Mouse (Mus musculus) MEL (cell line): ENCODE measurements around the gene Hist2h3c1. TPM values are rescaled to one million over a fixed set of nuclear protein-coding genes. Genes with fewer than 3 reads are reported as not detected.
A peak's percentile ranks its signal among the peaks of the same experiment; 100 is the strongest.

Experiments used
- DNase-seq: peaks from one replicate; pipeline ENCODE4 v3.0.0; 2011; ENCODE audit warnings: low read depth, low spot score
- H3K27ac ChIP-seq: 2 replicates; pipeline ENCODE4 v1.5.1; 2012; ENCODE audit warnings: low read depth, mild to moderate bottlenecking, control low read depth, low read length, moderate library complexity; ENCODE audit not compliant: control insufficient read depth
- H3K27me3 ChIP-seq, 2 experiments: fragments of 150-350 bp in 1 of 2; sonication (generic) in 1 of 2; 2 replicates each; pipeline ENCODE4 v1.6.1; 2012; ENCODE audit warnings: low read length in 2 of 2, mild to moderate bottlenecking in 2 of 2, improper control_type of control experiment in 1 of 2, moderate library complexity in 1 of 2; ENCODE audit not compliant: insufficient read depth in 2 of 2, control insufficient read depth in 1 of 2
- H3K36me3 ChIP-seq, 2 experiments: 2 replicates each; pipeline ENCODE4 v1.6.1; 2012 to 2014; ENCODE audit warnings: low read length in 2 of 2, improper control_type of control experiment in 1 of 2, inconsistent platforms in 1 of 2, mild to moderate bottlenecking in 1 of 2; ENCODE audit not compliant: insufficient read depth in 2 of 2, control insufficient read depth in 1 of 2
- H3K4me1 ChIP-seq, 2 experiments: fragments of 150-350 bp in 1 of 2; sonication (generic) in 1 of 2; 2 replicates each; pipeline ENCODE4 v1.6.1; 2012; ENCODE audit warnings: low read length in 2 of 2, improper control_type of control experiment in 1 of 2, mild to moderate bottlenecking in 1 of 2; ENCODE audit not compliant: insufficient read depth in 2 of 2, control insufficient read depth in 1 of 2
- H3K4me3 ChIP-seq, 2 experiments: fragments of 150-350 bp in 1 of 2; sonication (generic) in 1 of 2; 2 replicates each; pipeline ENCODE4 v1.5.1; 2012; ENCODE audit warnings: low read depth in 2 of 2, low read length in 2 of 2, mild to moderate bottlenecking in 2 of 2, moderate library complexity in 2 of 2, control low read depth in 1 of 2, improper control_type of control experiment in 1 of 2; ENCODE audit not compliant: control insufficient read depth in 1 of 2, insufficient read depth in 1 of 2
- H3K79me2 ChIP-seq: 2 replicates; pipeline ENCODE4 v1.6.1; 2012; ENCODE audit warnings: mild to moderate bottlenecking, low read length, moderate library complexity; ENCODE audit not compliant: control insufficient read depth, poor library complexity, insufficient read depth
- H3K9ac ChIP-seq: 2 replicates; pipeline ENCODE4 v1.6.1; 2012; ENCODE audit warnings: low read depth, mild to moderate bottlenecking, control low read depth, low read length, moderate library complexity; ENCODE audit not compliant: control insufficient read depth, poor library complexity, severe bottlenecking
- H3K9me3 ChIP-seq: fragments of 150-350 bp; sonication (generic); replicated peaks from 2 replicates; pipeline ENCODE4 v1.6.1; 2012; ENCODE audit warnings: mild to moderate bottlenecking, low read length, improper control_type of control experiment, moderate library complexity; ENCODE audit not compliant: insufficient read depth
- CTCF ChIP-seq, 3 experiments: IDR thresholded peaks in 2 of 3; conservative IDR thresholded peaks in 1 of 3; 2 replicates each; pipeline ENCODE4 v1.5.1; 2011 to 2012; ENCODE audit warnings: low read length in 3 of 3, low read depth in 2 of 3, mild to moderate bottlenecking in 2 of 3, improper control_type of control experiment in 1 of 3, inconsistent platforms in 1 of 3, mixed read lengths in 1 of 3, moderate library complexity in 1 of 3; ENCODE audit not compliant: control insufficient read depth in 1 of 3, insufficient read depth in 1 of 3, poor library complexity in 1 of 3, severe bottlenecking in 1 of 3
- E2F4 ChIP-seq: IDR thresholded peaks from 2 replicates; pipeline ENCODE4 v1.6.1; 2011; ENCODE audit warnings: low read depth, low read length, improper control_type of control experiment, borderline replicate concordance
- ELF1 ChIP-seq: IDR thresholded peaks from 2 replicates; pipeline ENCODE4 v1.6.1; 2014; ENCODE audit warnings: low read depth, mild to moderate bottlenecking, inconsistent platforms, low read length, improper control_type of control experiment, moderate library complexity
- EP300 ChIP-seq, 2 experiments: IDR thresholded peaks; 2 replicates each; pipeline ENCODE4 v1.6.1; 2011; ENCODE audit warnings: improper control_type of control experiment in 2 of 2, low read length in 2 of 2, low read depth in 1 of 2, mild to moderate bottlenecking in 1 of 2
- GABPA ChIP-seq: IDR thresholded peaks from 2 replicates; pipeline ENCODE4 v1.6.1; 2012; ENCODE audit warnings: low read depth, mild to moderate bottlenecking, inconsistent platforms, low read length, improper control_type of control experiment, moderate library complexity
- GATA1 ChIP-seq: IDR thresholded peaks from 2 replicates; pipeline ENCODE4 v1.6.1; 2011; ENCODE audit warnings: low read depth, low read length, improper control_type of control experiment
- JUND ChIP-seq: IDR thresholded peaks from 2 replicates; pipeline ENCODE4 v1.6.1; 2011; ENCODE audit warnings: low read depth, mild to moderate bottlenecking, improper control_type of control experiment, low read length
- MAFK ChIP-seq: IDR thresholded peaks from 2 replicates; pipeline ENCODE4 v1.6.1; 2011; ENCODE audit warnings: low read depth, mild to moderate bottlenecking, low read length, improper control_type of control experiment, borderline replicate concordance
- MAX ChIP-seq: IDR thresholded peaks from 2 replicates; pipeline ENCODE4 v1.6.1; 2011; ENCODE audit warnings: low read length, improper control_type of control experiment
- MAZ ChIP-seq: IDR thresholded peaks from 2 replicates; pipeline ENCODE4 v1.6.1; 2012; ENCODE audit warnings: low read depth, mild to moderate bottlenecking, inconsistent platforms, low read length, improper control_type of control experiment
- MYB ChIP-seq: IDR thresholded peaks from 2 replicates; pipeline ENCODE4 v1.6.1; 2011; ENCODE audit warnings: mild to moderate bottlenecking, low read depth, low read length, improper control_type of control experiment
- MYC ChIP-seq: IDR thresholded peaks from 2 replicates; pipeline ENCODE4 v1.6.1; 2011; ENCODE audit warnings: low read depth, mild to moderate bottlenecking, low read length, improper control_type of control experiment, moderate library complexity
- POLR2A ChIP-seq, 2 experiments: IDR thresholded peaks; 2 replicates each; pipeline ENCODE4 v1.6.1; 2011 to 2012; ENCODE audit warnings: low read length in 2 of 2, mild to moderate bottlenecking in 2 of 2, control low read depth in 1 of 2, improper control_type of control experiment in 1 of 2, low read depth in 1 of 2, moderate library complexity in 1 of 2; ENCODE audit not compliant: control insufficient read depth in 1 of 2, insufficient read depth in 1 of 2, poor library complexity in 1 of 2
- POLR2AphosphoS2 ChIP-seq: IDR thresholded peaks from 2 replicates; pipeline ENCODE4 v1.6.1; 2011; ENCODE audit warnings: low read length, improper control_type of control experiment
- POLR2AphosphoS5 ChIP-seq: IDR thresholded peaks from 2 replicates; pipeline ENCODE4 v1.6.1; 2012; ENCODE audit warnings: low read depth, borderline replicate concordance, mild to moderate bottlenecking, inconsistent platforms, low read length, moderate library complexity, mixed read lengths
- RCOR1 ChIP-seq: IDR thresholded peaks from 2 replicates; pipeline ENCODE4 v1.6.1; 2012; ENCODE audit warnings: low read depth, mild to moderate bottlenecking, inconsistent platforms, low read length, improper control_type of control experiment
- TAL1 ChIP-seq: IDR thresholded peaks from 2 replicates; pipeline ENCODE4 v1.6.1; 2012; ENCODE audit warnings: mild to moderate bottlenecking, inconsistent platforms, low read length, moderate library complexity, mixed read lengths
- TBP ChIP-seq: IDR thresholded peaks from 2 replicates; pipeline ENCODE4 v1.8.0; 2011; ENCODE audit warnings: low read depth, low read length, improper control_type of control experiment
- TCF12 ChIP-seq: IDR thresholded peaks from 2 replicates; pipeline ENCODE4 v1.6.1; 2014; ENCODE audit warnings: low read depth, mild to moderate bottlenecking, inconsistent platforms, low read length, improper control_type of control experiment, moderate library complexity
- USF2 ChIP-seq, 2 experiments: IDR thresholded peaks; 2 replicates each; pipeline ENCODE4 v1.6.1; 2011 to 2012; ENCODE audit warnings: improper control_type of control experiment in 2 of 2, low read length in 2 of 2, borderline replicate concordance in 1 of 2, inconsistent platforms in 1 of 2, low read depth in 1 of 2, mild to moderate bottlenecking in 1 of 2; ENCODE audit not compliant: insufficient read depth in 1 of 2
- ZNF384 ChIP-seq: IDR thresholded peaks from 2 replicates; pipeline ENCODE4 v1.6.1; 2012; ENCODE audit warnings: low read depth, mild to moderate bottlenecking, inconsistent platforms, low read length, improper control_type of control experiment
- polyA plus RNA-seq, 2 experiments: library from polyadenylated mRNA; stranded (reverse) in 1 of 2; unstranded in 1 of 2; fragments of >175 nt in 1 of 2; fragments of >200 nt in 1 of 2; gene quantifications; 2 replicates each; pipeline versions ENCODE4 v1.2.1 to v1.2.4; 2012; ENCODE audit warnings: low replicate concordance in 2 of 2, low read depth in 1 of 2; ENCODE audit not compliant: insufficient read length in 2 of 2, insufficient read depth in 1 of 2, missing spikeins in 1 of 2
- total RNA-seq: library from RNA; depleted of rRNA; stranded (reverse); fragments of 300-350 nt; gene quantifications from 2 replicates; pipeline ENCODE4 v1.2.3, GENCODE M21; 2012

The Hist2h3c1 gene
- total and polyA plus RNA-seq, 3 experiments: 1.5 TPM; not detected in 2

DNA sequence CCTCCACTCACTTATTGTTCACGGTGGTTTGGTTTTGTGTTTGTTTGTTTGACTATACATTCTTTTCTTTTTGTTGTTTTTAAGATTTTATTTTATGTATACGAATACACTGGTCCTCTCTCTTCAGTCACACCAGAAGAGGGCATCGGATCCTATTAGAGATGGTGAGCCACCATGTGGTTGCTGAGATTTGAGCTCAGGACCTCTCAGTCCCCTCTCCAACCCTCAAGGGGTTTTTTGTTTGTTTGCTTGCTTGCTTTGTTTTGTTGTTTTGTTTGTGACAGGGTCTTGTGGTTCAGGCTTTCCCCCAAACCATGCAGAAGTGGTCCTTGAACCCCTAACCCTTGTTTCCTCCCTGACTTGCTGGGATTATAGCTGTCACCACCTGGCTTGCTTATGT is 15.1 kb downstream of the Hist2h3c1 start:
- no peak for DNase-seq
- Histone ChIP-seq H3K27ac (peak overlapping the region; percentile 99), H3K27me3 (no peaks in the 10 kb centered on the region), H3K4me1 (peaks cover 5 to 47% of the 10 kb centered on the region in 2 experiments), H3K9me3 (no peaks in the 10 kb centered on the region), H3K36me3 (peaks cover 0 to 45% of the 10 kb centered on the region in 2 experiments; a peak in 2 of 4 replicates), H3K4me3 (peak overlapping the region in 1 of 2 experiments; percentile 37; a peak in 2 of 4 replicates), H3K79me2 (peaks cover 7% of the 10 kb centered on the region; the same call in 1 of the 2 replicates), H3K9ac (peak overlapping the region; percentile 68)
- TF ChIP-seq GABPA (no peak), RCOR1 (no peak), ZNF384 (no peak), POLR2AphosphoS2 (no peak), GATA1 (no peak), TBP (no peak), CTCF (IDR thresholded peaks at IDR 0.05 in 2 of 3, conservative IDR thresholded peaks at IDR 0.05 in 1 of 3; ENCODE audit: control insufficient read depth in 1 of 3, insufficient read depth in 1 of 3, low read depth in 2 of 3, low read length in 3 of 3, poor library complexity in 1 of 3, severe bottlenecking in 1 of 3) (no peak), JUND (no peak), E2F4 (no peak), MYB (no peak), MAFK (no peak)

DNA sequence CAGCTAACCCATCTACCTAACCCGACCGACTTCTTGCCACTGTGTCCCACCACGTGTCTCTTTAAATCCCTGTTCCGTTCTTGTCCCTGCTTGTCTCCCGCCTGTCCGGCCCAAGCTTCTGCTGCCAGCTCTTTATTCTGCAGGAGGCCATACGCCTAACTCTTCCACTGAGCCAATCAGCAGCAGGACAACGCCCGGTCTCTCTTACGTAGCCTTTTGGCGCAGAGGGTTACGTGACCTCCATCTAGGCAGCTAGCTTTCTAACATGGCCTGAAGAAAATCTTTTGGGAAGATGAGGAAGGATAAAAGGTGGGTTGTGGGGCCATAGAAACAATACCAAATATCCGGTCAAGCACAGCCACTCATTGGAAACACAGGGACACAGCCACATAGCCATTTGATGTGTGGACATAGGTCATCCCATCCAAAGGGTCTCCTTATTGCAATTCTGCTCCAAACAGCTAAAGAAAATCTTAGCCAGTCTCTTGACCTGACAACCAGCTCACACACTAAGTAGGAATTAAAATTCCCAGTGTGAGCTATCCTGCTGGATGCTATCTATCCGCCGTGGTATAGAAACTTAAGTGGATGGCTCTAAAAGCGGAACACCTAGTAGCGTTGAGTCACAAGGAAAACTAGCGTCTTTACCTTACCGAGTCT is 15.9 kb downstream of the Hist2h3c1 start:
- H3K9me3 ChIP-seq: no peaks in the 10 kb centered on the region
- H3K79me2 ChIP-seq: peaks cover 7% of the 10 kb centered on the region; the same call in 1 of the 2 replicates
- H3K9ac ChIP-seq: peak overlapping the region; percentile 68
- H3K36me3 ChIP-seq: peaks cover 0 to 49% of the 10 kb centered on the region in 2 experiments; a peak in 2 of 4 replicates
- peak; percentile 98 for DNase-seq
- peak overlapping the region; percentile 99 for H3K27ac ChIP-seq
- peaks cover under 1 to 46% of the 10 kb centered on the region in 2 experiments; a peak in 3 of 4 replicates for H3K4me1 ChIP-seq
- peak overlapping the region; percentile 12 to 37 for H3K4me3 ChIP-seq
- H3K27me3 ChIP-seq: no peaks in the 10 kb centered on the region
- no peak for TF ChIP-seq E2F4
- 0 out of 6 replicates have a peak, but pooled peaks of 1 of the 3 experiments have one; percentile 8 for TF ChIP-seq CTCF (IDR thresholded peaks at IDR 0.05 in 2 of 3, conservative IDR thresholded peaks at IDR 0.05 in 1 of 3; ENCODE audit: control insufficient read depth in 1 of 3, insufficient read depth in 1 of 3, low read depth in 2 of 3, low read length in 3 of 3, poor library complexity in 1 of 3, severe bottlenecking in 1 of 3)

DNA sequence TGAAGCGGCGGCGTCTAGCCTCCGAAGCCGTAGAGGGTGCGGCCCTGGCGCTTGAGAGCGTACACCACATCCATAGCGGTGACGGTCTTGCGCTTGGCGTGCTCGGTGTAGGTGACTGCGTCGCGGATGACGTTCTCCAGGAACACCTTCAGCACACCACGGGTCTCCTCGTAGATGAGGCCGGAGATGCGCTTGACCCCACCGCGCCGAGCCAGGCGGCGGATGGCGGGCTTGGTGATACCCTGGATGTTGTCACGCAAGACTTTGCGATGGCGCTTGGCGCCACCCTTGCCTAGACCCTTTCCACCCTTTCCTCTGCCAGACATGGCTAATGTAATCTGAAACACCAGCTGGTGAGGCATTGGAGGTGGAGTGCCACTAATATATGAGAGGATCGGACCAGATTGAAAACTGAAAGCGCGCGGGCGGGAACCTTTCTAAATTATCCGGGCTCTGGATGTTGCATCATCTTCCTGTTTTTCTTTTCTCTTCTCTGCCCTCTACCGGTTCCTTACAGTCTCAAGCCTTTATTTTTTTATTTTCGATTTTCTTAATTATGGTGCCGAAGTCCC is 16.6 kb downstream of the Hist2h3c1 start, which contains the start of gene Hist2h4:
TSS of gene Hist2h4 (minus strand) at position 333 of the 572 bp plus-strand sequence.
- Histone ChIP-seq H3K9me3 (no peaks in the 10 kb centered on the region), H3K27ac (peak within 1 kb of the TSS; percentile 99), H3K4me3 (peak within 1 kb of the TSS; percentile 12 to 75), H3K4me1 (peaks cover 0 to 44% of the 10 kb centered on the region in 2 experiments; a peak in 2 of 4 replicates)
- TF ChIP-seq POLR2AphosphoS5 (peak; percentile 99), ELF1 (no peak), USF2 (IDR thresholded peaks at IDR 0.05; ENCODE audit: borderline replicate concordance in 1 of 2, insufficient read depth in 1 of 2, low read depth in 1 of 2, low read length in 2 of 2) (no peak), MYC (no peak), TCF12 (no peak), MAZ (no peak), EP300 (IDR thresholded peaks at IDR 0.05; ENCODE audit: low read depth in 1 of 2, low read length in 2 of 2) (no peak), CTCF (IDR thresholded peaks at IDR 0.05 in 2 of 3, conservative IDR thresholded peaks at IDR 0.05 in 1 of 3; ENCODE audit: control insufficient read depth in 1 of 3, insufficient read depth in 1 of 3, low read depth in 2 of 3, low read length in 3 of 3, poor library complexity in 1 of 3, severe bottlenecking in 1 of 3) (peak in 1 of 3 experiments; percentile 53; a peak in 2 of 6 replicates), POLR2A (IDR thresholded peaks at IDR 0.05; ENCODE audit: control insufficient read depth in 1 of 2, insufficient read depth in 1 of 2, low read depth in 1 of 2, low read length in 2 of 2, poor library complexity in 1 of 2) (no peak), MAX (no peak), TAL1 (peak; percentile 91)
- TF ChIP-seq, all 39 proteins: peak for 3
- Histone ChIP-seq H3K9ac (peak within 1 kb of the TSS; percentile 92), H3K36me3 (peaks cover 0 to 52% of the 10 kb centered on the region in 2 experiments; a peak in 2 of 4 replicates), H3K79me2 (peaks cover 7% of the 10 kb centered on the region; the same call in 1 of the 2 replicates), H3K27me3 (no peaks in the 10 kb centered on the region)
- peak; percentile 100 for DNase-seq
